Mouse (Mus musculus) lung, postnatal 36 days (tissue): Measurements from ENCODE around the gene S100a7a.

Experiments used
- DNase-seq: peaks from one replicate; pipeline ENCODE4 v3.0.0; 2022; ENCODE audit warnings: mixed read lengths

S100a7a gene

DNA sequence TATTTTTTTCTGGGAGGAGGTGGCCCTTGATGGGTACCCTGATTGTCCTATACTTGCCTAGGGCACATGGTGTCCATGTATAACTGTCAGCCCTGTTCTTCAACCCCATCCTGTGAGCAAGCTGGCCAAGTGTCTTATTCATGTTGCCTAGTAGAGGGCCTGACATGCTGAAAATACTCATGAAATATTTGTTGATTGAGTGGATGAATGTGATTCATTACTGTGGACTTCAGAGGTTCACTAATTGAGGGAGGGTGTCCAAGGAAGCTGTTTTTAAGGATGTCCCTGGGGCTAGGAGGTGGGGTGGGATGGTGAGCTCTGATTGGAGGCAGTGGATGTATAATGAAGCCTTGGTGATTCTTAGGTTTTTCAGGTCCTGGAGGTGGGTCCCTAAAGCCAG lies at the start of gene S100a7a:
Gene S100a7a, plus strand, starts transcription at position 301 of the 400 bp plus-strand sequence.
- DNase-seq = no peak

DNA sequence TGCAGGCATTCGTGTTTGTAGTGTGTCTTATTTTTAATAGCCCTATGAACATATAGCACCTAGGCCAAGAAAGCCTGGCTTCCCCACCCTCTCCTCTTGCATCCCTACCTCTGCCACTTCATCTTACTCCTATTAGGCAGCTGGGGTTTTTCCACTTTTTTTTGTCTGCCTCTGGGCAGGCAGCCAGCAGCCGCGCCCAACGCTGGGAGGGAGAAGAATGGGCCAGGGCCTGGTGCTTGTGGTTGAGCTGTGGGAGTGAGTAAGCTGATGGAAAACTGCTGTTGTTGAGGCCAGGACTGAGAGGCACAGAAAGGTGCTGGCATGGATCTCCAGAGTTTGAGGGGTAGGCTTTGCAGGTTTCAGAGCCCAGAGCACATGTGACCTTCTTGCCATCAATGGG lies 49.4 kb upstream of the S100a7a start:
- peak; percentile 87 for DNase-seq

DNA sequence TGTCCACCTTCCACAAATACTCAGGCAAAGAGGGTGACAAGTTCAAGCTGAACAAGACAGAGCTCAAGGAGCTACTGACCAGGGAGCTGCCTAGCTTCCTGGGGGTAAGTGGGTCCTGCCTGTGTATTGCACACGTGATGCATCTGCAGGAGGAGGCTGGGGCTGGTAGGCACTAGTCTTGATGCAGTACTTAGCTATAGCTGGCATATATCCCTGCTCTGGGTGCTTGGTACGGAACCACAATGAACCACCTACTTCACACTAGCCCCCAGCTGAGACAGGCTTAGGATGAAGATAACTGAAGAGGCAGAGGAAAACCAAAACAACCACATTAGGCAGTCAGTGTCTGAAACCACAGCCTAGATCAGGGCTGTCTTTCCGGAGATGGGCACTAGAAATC lies 48.8 kb upstream of the S100a7a start:
- no peak for DNase-seq

DNA sequence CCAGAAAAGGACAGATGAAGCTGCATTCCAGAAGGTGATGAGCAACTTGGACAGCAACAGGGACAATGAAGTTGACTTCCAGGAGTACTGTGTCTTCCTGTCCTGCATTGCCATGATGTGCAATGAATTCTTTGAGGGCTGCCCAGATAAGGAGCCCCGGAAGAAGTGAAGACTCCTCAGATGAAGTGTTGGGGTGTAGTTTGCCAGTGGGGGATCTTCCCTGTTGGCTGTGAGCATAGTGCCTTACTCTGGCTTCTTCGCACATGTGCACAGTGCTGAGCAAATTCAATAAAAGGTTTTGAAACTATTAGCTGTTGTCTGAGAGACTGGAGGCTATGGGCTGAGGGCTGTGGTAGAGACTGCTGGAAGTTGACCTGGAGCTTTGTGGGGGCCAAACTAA lies 48.1 kb upstream of the S100a7a start:
- no peak for DNase-seq

DNA sequence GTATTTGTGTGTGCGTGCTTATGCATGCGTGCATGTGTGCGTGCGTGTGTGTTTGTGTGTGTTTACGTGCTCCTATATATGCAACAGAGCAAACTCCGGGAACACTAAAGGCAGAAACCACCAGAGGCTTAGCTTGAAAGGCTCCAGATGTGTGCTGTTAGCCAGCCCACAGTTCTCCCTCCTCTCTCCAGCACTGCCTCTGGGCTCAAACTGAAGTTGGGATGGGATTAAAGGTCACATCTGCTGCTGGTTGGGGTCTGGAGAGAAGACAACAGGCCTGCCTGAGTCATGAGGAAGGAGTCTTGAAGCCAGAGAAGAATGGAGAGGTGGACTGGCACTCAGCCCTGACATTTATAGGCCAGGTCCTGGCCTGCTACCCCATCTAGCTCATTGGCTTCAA lies 47.6 kb upstream of the S100a7a start:
- no peak for DNase-seq

DNA sequence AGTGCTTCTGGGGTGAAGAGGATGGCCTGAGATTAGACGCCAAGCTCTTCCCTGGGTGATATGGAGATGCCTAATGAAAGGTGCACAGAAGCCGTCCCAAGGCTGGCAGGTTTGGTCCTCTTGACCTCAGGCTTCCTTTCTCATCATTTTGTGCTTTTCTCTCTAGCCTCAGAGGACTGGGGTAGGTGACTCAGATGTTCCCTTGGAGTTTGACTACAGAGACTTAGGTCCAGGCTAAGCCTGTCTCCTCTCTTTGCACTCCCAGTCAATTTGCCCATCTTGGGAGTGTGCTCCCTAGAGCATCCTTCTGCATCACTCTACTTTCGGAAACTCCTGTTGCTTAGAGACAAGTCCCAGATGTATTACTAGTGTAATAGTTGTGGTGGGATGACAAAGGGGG lies 46.5 kb upstream of the S100a7a start:
- DNase-seq = no peak

DNA sequence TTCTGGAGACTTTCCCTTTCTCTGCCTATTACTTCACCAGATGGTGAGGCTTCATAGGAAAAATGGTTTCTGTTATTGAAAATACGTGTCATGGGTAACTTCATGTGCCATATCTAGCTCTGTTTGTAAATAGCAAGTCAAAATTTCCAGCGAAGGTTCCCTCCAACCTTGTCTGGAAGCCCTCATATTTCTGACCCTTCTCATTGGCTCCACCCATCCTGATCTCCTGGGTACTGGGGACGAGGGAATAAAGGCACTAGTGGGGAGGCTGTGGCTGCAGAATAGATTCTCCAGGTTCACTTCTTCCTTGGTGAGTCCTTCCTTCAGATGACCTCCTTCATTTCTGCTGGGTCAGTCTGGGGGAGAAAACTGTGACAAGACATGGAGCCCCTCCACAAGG lies 45.6 kb upstream of the S100a7a start, which contains the start of gene S100a5:
Gene S100a5, plus strand, starts transcription at position 301 of the 400 bp plus-strand sequence.
- no peak for DNase-seq

DNA sequence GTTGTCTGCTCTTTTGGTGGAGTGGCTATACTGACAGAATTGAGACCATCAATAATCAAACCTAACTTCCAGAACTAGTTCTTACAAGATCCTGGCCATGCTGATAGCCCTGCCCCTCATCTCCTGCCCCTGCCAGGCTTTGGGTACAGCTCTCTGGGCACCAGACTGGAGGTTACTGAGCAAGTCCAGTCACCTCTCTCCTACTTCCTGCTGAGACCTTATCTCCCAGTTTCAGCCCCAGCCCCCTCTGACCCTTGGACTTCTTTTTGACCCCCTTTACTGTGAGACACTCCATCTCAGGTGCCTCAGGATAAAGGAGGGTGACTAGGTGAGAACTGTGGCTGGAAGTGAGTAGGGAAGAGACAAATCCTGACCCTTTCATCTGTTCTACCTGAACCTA lies 44.7 kb upstream of the S100a7a start:
- DNase-seq = no peak

DNA sequence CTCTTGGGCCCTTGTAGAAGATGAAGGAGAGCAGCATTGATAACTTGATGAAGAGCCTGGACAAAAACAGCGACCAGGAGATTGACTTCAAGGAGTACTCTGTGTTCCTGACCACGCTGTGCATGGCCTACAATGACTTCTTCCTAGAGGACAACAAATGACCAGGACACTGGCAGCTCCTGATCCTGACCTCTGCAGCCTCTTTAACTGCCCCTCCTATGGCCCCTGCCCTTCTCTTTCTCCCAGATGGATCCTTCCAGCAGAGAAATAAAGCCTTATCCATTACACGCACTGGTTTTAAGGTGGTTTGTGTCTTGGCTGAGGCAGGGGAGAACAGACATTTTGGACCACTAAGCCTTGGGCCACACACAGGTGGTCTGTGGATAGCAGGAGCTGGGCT lies 42.3 kb upstream of the S100a7a start:
- DNase-seq = no peak

DNA sequence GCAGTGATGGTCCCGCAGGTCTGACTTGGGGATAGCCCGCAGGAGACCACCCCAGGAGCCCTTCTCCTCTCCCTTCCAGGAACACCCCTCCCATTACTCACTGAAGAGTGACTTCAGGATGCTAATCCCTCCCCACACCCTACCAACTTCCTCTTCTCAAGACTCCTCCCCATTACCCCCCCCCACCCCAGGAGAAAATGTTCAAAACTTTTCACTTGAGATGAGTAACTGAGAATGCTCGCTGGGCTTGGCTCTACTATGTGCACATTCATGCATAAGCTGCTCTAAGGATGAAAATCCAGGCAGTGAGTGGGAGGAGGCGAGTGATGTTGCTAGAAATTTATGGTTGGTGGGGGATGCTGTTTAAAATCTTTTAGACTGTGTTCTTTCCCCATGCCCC lies 41.8 kb upstream of the S100a7a start:
- DNase-seq = peak; percentile 40

DNA sequence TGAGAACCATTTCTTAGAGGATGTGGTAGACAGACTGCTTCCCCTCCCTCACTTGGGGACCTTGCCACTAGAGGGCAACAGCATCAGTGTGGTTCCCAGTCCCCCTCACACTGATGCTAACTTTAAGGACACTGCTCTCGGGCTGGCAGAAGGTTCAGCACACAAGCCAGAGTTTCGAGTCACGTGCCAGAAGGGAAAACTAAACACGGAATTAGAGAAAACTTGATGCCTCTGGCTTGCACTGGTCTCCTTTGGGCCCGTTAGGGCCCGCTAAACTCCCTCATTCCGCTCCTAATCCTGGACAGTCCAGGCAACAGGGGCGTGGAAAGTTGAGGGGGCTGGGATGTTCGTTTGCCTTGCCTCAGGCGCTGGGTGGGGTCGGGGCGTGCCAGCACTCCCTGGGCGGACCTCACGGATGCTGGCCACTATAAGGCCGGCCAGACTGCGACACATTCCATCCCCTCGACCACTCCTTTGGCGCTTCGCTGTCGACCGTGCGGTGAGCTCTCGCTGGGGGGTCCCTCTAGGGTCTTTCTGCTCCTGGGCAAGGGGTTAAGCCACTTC lies 41.0 kb upstream of the S100a7a start, which contains the start of gene S100a6:
Gene S100a6, plus strand, starts transcription at position 155 of the 564 bp plus-strand sequence.
- peak; percentile 87 for DNase-seq

DNA sequence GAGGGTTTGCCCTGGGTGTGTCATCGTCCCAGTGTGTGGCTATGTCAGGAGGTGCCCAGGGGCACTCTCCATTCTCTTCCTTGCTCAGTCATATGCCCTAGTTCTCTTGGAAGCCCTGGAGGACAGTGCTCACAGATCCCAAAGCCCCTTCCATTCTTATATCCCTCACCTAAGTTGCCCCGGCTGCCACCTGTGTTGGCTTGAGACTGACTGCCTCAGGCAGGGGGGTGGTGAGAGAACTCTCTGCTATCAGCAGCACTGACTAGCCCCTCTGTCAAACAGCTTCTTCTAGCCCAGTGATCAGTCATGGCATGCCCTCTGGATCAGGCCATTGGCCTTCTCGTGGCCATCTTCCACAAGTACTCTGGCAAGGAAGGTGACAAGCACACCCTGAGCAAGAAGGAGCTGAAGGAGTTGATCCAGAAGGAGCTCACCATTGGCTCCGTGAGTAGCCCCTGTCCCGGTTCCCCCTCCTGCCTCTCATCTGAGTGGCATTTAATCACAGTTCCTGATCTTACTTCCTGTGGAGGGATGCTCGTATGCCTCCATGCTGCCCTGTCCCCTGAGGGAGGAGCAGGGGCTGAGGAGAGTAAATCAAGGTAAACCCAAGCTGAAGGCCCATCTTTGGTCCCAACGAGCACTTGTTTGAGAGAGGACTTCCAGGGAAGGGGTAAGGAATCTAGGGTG lies 40.2 kb upstream of the S100a7a start:
- DNase-seq = no peak

DNA sequence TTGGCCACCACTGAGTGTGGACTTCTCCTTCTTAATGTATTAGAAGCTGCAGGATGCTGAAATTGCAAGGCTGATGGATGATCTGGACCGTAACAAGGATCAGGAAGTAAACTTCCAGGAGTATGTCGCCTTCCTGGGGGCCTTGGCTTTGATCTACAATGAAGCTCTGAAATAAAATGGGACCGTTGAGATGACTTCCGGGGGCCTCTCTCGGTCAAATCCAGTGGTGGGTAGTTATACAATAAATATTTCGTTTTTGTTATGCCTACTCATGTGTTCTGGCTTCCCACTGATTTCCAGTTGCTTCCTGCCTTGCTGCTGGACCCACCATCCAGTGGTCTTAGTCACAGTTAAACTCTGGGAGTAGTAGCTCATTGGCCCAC lies 39.7 kb upstream of the S100a7a start:
- no peak for DNase-seq

DNA sequence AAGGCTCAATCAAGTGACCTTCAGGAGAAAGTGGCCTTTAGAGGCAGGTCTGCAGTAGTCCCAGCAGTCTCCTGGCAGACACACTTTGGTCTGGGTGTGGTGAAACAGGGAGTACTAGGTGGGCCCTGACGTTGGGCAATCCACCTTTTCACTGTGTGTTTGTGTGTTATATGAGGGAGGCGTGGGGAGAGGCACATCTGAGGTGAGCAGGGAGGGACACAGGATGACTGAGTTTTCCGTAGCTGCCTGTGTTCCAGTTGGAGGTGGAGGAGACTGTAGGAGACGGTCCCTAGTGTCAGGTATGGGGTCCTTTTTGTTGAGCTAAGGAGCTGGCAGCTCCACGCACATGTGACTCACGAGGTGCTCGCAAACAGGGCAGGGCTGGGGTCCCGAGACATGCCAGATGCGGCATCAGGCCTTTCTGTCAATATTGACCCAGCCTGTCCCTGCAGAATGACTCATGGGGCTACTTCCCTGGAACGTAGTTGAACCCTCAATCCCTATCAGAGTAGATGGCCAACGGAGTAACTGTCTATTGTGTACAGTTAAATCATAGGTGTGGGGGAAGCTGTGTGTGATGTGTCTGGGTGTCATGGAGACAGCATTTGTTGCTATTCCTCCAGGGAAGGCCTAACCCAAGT lies 39.1 kb upstream of the S100a7a start:
- peak; percentile 43 for DNase-seq

DNA sequence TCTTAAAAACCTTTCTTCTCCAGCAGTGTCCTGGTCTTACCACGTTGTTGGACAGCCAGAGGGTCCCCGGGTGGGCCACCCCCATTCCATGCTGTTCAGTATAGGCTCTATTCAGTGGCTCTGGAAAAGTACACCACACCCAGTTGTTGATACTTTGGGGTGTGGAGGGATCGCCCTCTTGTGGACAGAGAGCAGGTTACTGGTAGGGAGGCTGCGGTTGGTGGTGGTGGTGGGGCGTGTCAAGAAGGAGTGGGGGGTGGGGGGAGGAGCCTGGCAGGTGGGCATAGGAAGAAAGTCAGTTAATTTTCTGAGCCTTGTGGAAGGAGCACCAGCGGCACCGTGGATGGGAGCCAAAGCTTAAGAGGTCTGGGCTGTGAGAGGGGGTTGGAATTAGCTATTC lies 38.4 kb upstream of the S100a7a start:
- peak; percentile 92 for DNase-seq

DNA sequence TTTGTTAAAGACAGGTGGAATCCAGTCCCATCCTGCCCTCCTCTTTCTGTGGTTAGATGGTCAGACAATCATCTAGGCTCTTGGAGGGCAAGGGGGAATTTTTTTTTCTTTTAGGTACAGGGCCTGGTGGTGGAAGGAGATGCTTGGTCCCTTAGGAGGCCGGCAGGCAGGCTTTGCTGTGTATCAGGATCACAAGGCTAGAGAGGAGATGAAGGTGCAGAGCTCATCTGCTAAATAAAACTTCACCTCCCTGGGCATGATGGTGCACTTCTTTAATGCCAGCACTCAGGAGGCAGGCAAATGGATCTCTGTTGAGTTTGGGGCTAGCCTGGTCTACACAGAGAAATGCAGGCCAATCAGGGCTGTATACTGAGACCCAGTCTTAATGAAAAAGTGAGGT lies 37.9 kb upstream of the S100a7a start:
- DNase-seq = no peak

DNA sequence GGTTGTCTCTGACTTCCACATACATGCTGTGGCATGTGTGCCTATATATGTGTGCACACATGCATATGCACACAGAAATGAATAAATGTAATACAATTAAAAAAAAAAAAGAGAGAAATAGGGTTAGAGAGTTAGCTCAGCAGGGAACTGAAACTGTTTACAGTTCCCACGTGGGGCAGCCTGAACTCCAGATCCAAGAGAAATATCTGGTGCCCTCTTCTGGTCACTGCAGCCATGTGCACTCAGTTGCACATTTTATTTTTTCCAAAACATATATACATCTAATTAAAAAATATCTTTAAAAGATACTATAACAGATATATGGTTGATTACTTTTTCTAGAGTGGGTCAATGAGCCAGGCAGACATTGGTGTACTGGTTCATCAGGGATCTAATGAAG lies 36.2 kb upstream of the S100a7a start:
- DNase-seq = no peak

DNA sequence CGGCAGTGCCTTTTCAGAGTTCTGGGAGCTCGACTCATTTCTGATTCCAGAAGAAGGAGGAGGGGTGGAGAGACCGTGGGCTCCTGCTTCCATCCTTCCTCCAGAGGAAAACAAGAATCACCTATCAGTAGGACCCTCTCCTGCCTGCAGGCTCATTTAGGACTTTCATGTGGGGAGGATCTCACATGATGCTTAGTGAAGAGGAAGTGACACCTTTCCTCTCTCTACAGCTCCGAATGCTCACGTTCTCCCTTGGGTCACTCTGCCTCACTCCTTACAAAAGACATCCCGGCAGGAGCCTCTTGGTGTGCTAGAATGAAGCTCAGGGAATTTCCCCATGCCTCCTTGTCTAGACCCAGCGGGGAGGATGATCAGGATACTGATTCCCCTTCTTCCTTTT lies 32.3 kb upstream of the S100a7a start:
- no peak for DNase-seq

DNA sequence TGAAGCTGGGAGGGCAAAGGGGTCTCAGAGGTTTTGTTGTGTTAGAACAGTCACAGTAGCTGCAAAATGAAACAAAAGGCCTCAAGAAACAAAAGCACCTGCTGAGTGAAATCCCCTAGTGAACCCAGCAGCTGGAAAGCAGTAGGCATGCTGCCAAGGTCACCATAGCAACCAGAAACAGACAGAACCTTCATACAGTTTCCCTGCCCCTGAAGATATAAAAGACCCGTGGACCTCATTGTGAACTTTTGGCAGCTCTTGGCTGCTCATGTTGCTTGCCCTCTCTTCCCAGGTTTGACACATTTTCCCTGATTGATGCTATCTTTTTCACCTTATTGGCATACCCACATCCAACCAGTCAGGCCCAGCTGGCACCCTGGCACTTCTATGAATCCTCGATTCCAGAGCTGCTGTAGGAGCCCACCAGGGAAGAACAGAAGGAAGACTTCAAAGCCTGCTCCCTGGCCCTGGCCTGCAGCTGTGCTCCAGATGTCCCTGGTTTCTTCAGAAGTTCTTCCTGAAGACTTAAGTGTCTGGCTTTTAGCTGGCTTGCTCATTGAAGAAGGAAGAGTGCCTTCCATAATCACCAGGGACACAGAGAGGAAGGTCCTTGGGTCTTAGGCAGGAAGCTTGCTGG lies 30.3 kb upstream of the S100a7a start:
- peak; percentile 82 for DNase-seq

DNA sequence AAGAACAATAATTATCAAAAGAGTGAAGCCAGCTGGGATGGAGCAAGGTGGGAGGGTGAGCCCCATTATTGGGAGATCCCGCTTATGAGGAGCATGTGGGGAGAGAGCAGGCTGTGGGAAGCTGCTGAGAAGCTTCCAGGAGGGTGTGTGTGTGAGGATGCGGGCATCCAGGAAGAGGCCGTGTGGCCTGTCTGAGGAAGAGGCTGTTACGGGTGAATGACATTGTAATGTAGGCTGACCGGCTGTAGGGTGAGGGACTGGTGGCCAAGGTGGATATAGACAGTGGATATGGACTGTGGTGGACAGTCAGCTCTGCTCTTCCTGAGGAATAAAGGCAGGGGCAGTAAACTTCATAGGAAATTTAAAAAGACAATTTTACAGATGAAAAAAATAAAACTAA lies 28.3 kb upstream of the S100a7a start:
- DNase-seq = no peak

DNA sequence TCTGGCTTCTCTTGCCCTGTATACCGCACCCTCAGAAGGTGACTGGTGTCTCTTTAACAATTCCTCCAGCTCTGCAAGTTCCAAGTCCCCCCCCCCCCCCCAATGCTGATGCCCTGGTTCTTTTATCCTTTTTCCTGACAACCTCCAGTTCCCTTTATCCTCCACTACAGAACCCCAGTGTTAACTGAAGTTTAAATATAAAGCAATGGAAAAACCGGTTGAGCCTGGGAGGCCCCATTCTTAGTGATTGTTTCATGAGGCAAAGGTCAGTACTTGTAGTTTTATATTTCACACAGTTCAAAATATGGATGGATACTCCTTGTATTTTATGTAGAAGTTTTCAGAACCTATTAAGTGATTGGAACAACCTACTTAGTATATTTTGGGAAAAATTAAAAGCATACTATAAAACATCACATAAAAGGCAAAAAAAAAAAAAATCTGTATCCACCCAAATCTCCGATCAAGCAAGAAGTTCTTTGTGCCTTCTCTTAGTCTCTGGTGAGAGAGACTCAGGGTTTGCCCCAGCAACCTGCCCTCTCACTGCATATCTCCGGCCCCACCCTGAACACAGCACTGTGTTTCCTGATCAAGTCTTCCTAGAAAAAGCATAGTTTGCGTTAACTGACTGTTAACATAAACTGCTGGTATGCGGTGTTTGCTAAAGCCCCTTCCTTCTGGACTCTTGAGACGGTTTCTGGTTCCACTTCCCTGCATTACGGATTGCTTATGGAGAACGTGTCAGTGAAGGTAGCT lies 27.4 kb upstream of the S100a7a start:
- DNase-seq = no peak

DNA sequence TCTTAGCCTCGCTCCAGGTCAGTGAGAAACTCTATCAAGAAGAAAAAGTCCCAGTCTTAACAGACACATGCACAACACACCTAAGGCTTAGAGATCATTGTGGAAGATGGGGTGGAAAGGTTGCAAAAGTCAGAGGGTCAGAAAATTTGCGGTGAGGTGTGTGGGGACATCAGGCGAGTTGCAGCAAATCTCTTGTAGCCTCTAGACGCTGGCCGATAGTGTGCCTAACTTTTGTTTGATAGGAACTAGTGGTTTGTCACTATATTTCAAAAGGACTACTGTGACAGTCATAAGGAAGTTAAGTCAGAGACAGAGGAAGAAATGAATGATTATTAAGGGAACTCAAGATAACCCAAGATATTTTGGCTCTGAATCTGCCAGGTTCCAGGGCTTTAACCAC lies 26.5 kb upstream of the S100a7a start:
- no peak for DNase-seq

DNA sequence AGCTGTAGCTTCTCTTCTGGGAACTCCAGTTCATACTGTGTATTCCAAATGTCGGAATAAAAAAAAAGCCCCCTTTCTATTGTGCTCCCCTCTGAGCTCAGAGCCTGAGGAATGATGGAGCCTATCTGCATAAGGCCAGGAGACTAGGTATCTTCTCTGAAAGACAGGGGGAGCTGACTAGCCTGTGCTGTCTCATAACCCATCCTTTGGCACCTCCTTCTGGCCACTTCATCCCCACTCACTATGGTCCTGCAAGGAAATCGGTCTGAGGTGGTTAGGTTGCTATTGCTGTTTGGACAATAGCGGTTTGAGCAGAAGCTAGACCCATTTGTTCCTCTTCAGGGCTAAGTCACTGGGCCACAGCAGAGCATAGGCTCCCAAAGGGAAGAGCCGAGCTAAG lies 26.0 kb upstream of the S100a7a start:
- peak; percentile 50 for DNase-seq
